Mouse (Mus musculus): ENCODE data around the gene Rassf7. TPM values are rescaled to one million over a fixed set of nuclear protein-coding genes. Genes with fewer than 3 reads are reported as not detected.
A peak's percentile ranks its signal among the peaks of the same experiment; 100 is the strongest.

Rassf7 gene
- total and polyA plus RNA-seq, 2 experiments from 2014 or later, result 23.3 to 24.5 TPM

GRCm38 (mm10) chr7:141263640-141264039, 48.0 kb downstream of the Rassf7 start:
- no peak overlapping the region for H3K27ac ChIP-seq
- no peak for TF ChIP-seq CTCF (IDR thresholded peaks at IDR 0.05; ENCODE audit: low read depth)
- ATAC-seq (no peak), DNase-seq (ENCODE audit: low spot score) (no peak)
- no peaks in the 10 kb centered on the region for H3K9me3 ChIP-seq (ENCODE audit: low read length)
- H3K36me3 ChIP-seq (ENCODE audit: insufficient read depth, low read length), result peaks cover 54% of the 10 kb centered on the region
- no peak overlapping the region for H3K4me2 ChIP-seq (ENCODE audit: low read depth, low read length)
- H3K4me3 ChIP-seq (ENCODE audit: low read length), result no peak overlapping the region
- WGBS, result 91% methylated on average over 13 of the region's 13 CpGs
- H3K4me1 ChIP-seq (ENCODE audit: insufficient read depth, low read length), result no peaks in the 10 kb centered on the region
- H3K9ac ChIP-seq (replicated peaks; ENCODE audit: low read length), result no peak overlapping the region
- H3K27me3 ChIP-seq (ENCODE audit: insufficient read depth, low read length), result no peaks in the 10 kb centered on the region

DNA sequence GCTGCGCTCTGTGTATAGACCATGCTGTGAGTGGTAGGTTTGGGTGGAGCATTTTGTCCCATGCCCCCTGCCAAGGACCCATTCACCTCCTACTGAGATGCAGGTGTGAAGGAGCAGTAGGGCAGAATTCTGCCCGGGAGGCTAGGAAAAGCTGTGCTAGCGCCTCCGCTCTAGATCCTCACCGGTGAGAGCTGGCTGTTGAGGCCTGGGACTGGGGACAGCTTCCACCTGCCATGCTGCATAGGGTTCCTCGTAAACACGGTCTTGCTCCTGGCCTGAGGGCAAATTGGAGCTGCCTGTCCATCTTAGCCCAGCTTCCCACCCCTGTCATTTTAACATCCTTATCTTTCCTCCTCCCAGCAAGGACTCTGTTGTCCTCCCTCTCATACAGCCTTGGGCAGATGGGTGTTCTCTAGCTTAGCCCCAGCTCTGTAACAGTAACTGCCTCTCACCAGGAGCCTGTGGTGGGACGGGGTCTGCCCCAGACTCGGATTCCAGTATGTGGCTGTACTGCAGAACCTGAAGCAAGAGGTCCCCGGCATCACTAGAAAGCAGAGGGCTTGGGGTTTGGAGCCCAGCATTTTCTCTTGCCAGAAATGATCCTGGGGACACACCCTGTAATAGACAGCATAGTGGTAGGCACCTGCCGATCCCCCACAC, 48.5 kb downstream of the Rassf7 start:
- 76% methylated on average over 11 of the region's 11 CpGs for WGBS
- Histone ChIP-seq H3K9ac (replicated peaks; ENCODE audit: low read length) (no peak overlapping the region), H3K4me2 (ENCODE audit: low read depth, low read length) (no peak overlapping the region), H3K27ac (no peak overlapping the region), H3K9me3 (ENCODE audit: low read length) (no peaks in the 10 kb centered on the region), H3K4me1 (ENCODE audit: insufficient read depth, low read length) (no peaks in the 10 kb centered on the region), H3K27me3 (ENCODE audit: insufficient read depth, low read length) (no peaks in the 10 kb centered on the region), H3K36me3 (ENCODE audit: insufficient read depth, low read length) (peaks cover 48% of the 10 kb centered on the region), H3K4me3 (ENCODE audit: low read length) (no peak overlapping the region)
- no peak for ATAC-seq
- DNase-seq (ENCODE audit: low spot score), result no peak
- no peak for TF ChIP-seq CTCF (IDR thresholded peaks at IDR 0.05; ENCODE audit: low read depth)

DNA sequence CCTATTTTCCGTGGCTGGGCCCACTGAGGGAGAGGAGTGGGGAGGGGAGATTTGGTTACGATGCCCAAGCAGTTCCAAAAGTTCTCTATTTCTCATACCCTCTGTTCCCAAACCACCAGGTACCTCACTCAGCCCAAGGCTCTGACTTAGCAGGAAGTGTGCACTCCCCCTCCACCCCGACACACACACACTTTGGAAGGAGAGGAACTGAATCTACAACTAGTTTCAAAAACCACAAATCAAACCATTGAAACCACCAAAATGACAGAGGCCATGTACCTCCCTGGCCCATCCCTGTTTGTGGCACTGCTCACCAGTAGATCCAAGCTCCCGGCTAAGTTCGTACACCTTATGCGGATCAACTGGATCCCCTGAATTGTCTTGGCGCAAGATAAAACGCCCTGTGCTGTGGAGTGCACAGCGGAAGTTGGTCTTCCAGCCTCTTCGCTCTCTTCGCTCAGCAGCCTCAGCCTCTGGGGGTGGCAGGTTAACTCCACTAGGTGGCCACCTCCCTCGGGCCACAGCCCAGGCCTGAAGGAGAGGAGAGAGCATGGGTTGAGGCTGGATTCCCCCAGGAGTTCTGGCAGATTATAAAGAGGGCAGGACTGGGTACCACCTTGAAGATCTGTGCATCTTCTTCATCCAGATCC, 49.2 kb downstream of the Rassf7 start:
- Histone ChIP-seq H3K4me1 (ENCODE audit: insufficient read depth, low read length) (no peaks in the 10 kb centered on the region), H3K4me2 (ENCODE audit: low read depth, low read length) (peak overlapping the region; percentile 61; the same call in 1 of the 2 replicates), H3K4me3 (ENCODE audit: low read length) (no peak overlapping the region), H3K27ac (no peak overlapping the region), H3K36me3 (ENCODE audit: insufficient read depth, low read length) (peaks cover 41% of the 10 kb centered on the region), H3K9ac (replicated peaks; ENCODE audit: low read length) (no peak overlapping the region), H3K27me3 (ENCODE audit: insufficient read depth, low read length) (no peaks in the 10 kb centered on the region), H3K9me3 (ENCODE audit: low read length) (no peaks in the 10 kb centered on the region)
- TF ChIP-seq CTCF (IDR thresholded peaks at IDR 0.05; ENCODE audit: low read depth), result peak; percentile 61
- peak; percentile 52; the same call in 1 of the 2 replicates for ATAC-seq
- peak; percentile 36 for DNase-seq (ENCODE audit: low spot score)
- 40% methylated on average over 12 of the region's 12 CpGs for WGBS

- Histone ChIP-seq H3K4me2 (ENCODE audit: low read depth, low read length) (peak overlapping the region; percentile 61), H3K9me3 (ENCODE audit: low read length) (no peaks in the 10 kb centered on the region), H3K4me1 (ENCODE audit: insufficient read depth, low read length) (no peaks in the 10 kb centered on the region), H3K27me3 (ENCODE audit: insufficient read depth, low read length) (no peaks in the 10 kb centered on the region), H3K9ac (replicated peaks; ENCODE audit: low read length) (no peak overlapping the region), H3K27ac (no peak overlapping the region), H3K36me3 (ENCODE audit: insufficient read depth, low read length) (peaks cover 36% of the 10 kb centered on the region), H3K4me3 (ENCODE audit: low read length) (no peak overlapping the region)
- DNase-seq (ENCODE audit: low spot score) (no peak), ATAC-seq (no peak)
- no peak; the same call in 1 of the 2 replicates for TF ChIP-seq CTCF (IDR thresholded peaks at IDR 0.05; ENCODE audit: low read depth)
- WGBS, result 34% methylated on average over 11 of the region's 11 CpGs
Measured at GRCm38 (mm10) chr7:141265411-141265738, 49.7 kb downstream of the Rassf7 start.

DNA sequence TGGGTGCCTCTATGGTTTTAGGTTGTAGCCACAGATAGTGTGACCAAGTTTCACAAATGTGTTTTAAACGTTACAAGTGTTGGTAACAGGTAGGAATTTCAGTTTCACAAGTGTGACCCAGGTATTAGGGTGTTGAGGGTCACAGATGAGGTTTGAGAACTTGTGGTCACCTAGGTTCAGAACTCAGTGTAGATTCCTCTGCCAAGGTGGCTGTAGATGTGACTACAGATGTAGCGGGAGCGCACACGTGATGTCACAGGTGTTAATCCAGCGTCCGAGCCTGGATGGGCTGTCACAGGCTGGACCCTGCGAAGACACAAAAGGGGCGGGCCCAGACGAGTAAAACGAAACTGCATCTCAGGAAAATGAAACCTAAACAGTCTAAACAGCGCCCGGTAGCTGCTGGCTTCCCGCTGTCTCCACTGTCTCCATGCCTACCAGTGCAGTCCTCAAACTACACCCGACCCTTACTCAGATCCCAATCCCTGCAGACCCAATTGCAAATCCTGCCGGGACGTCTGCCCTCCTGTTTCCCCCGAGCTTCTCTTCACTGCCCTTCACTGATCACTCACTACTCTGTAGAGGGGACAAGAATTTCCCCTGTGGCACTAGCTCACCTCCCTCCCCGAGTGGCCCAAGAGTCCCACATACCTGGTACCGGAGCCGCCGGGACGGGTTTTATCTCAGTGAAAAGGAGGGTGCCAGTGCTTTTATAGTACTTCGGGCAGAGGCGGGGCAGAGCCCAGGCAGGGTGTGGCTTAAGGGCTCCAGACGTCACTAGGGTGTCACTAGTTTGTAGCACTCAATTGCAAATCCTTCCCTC, 50.3 kb downstream of the Rassf7 start, which contains the start of gene Irf7:
Irf7 (minus strand) TSS at position 743 of the 823 bp plus-strand sequence.
- H3K4me3 ChIP-seq (ENCODE audit: low read length), result peak within 1 kb of the TSS; percentile 36
- ATAC-seq (peak; percentile 58; the same call in 1 of the 2 replicates), DNase-seq (ENCODE audit: low spot score) (peak; percentile 40)
- H3K9ac ChIP-seq (replicated peaks; ENCODE audit: low read length), result peak within 1 kb of the TSS; percentile 35
- WGBS, result 13% methylated on average over 25 of the region's 25 CpGs
- H3K36me3 ChIP-seq (ENCODE audit: insufficient read depth, low read length), result peaks cover 31% of the 10 kb centered on the region
- H3K9me3 ChIP-seq (ENCODE audit: low read length), result no peaks in the 10 kb centered on the region
- H3K27ac ChIP-seq, result no peak within 1 kb of the TSS
- no peak for TF ChIP-seq CTCF (IDR thresholded peaks at IDR 0.05; ENCODE audit: low read depth)
- no peaks in the 10 kb centered on the region for H3K27me3 ChIP-seq (ENCODE audit: insufficient read depth, low read length)
- H3K4me2 ChIP-seq (ENCODE audit: low read depth, low read length), result peak within 1 kb of the TSS; percentile 61
- no peaks in the 10 kb centered on the region for H3K4me1 ChIP-seq (ENCODE audit: insufficient read depth, low read length)

MicroRNAs encoded within 50 kb of the gene (microRNA counts, 519-probe panel; counts per million panel counts)
- microRNA mmu-miR-210, result 3,225 counts per million, percentile 53 among the panel's probes with 10 or more counts

Small RNAs within 50 kb of the gene (microRNA-seq; reads per million reads assigned to microRNA genes)
- 491 to 596 reads per million in 2 experiments for gene Mir210

Other genes starting within 250 kb of the Rassf7 start
- gene Ifitm1, start 248.6 kb upstream of the Rassf7 start, total RNA-seq (2014; rRNA removed), result 16.5 and 39.5 TPM in 2 replicates
- 22.4 and 24.0 TPM in 2 replicates for gene Ifitm1, start 248.6 kb upstream of the Rassf7 start, polyA plus RNA-seq (2015; fragmentation: Nextera tagmentation; extraction: Ambion mirVana)
- 29.3 and 41.7 TPM in 2 replicates for gene Ifitm3, start 205.1 kb upstream of the Rassf7 start, total RNA-seq (2014; rRNA removed)
- 92.8 and 93.3 TPM in 2 replicates for gene Ifitm3, start 205.1 kb upstream of the Rassf7 start, polyA plus RNA-seq (2015; fragmentation: Nextera tagmentation; extraction: Ambion mirVana)
- gene Ifitm6, start 197.9 kb upstream of the Rassf7 start, total RNA-seq (2014; rRNA removed), result 0.37 and 0.50 TPM in 2 replicates
- gene Ifitm6, start 197.9 kb upstream of the Rassf7 start, polyA plus RNA-seq (2015; fragmentation: Nextera tagmentation; extraction: Ambion mirVana), result 0.67 and 0.69 TPM in 2 replicates
- gene Gm17387, start 186.7 kb upstream of the Rassf7 start, total RNA-seq (2014; rRNA removed), result not detected in 2 replicates
- not detected in 2 replicates for gene Gm17387, start 186.7 kb upstream of the Rassf7 start, polyA plus RNA-seq (2015; fragmentation: Nextera tagmentation; extraction: Ambion mirVana)
- gene B4galnt4, start 154.8 kb upstream of the Rassf7 start, total RNA-seq (2014; rRNA removed), result 115 and 124 TPM in 2 replicates
- 41.8 and 46.2 TPM in 2 replicates for gene B4galnt4, start 154.8 kb upstream of the Rassf7 start, polyA plus RNA-seq (2015; fragmentation: Nextera tagmentation; extraction: Ambion mirVana)
- gene Pkp3, start 137.6 kb upstream of the Rassf7 start, total RNA-seq (2014; rRNA removed), result 0.58 TPM in 1 of 2 replicates, not detected in the other
- gene Pkp3, start 137.6 kb upstream of the Rassf7 start, polyA plus RNA-seq (2015; fragmentation: Nextera tagmentation; extraction: Ambion mirVana), result 0.29 TPM in 1 of 2 replicates, not detected in the other
- gene Sigirr, start 115.3 kb upstream of the Rassf7 start, total RNA-seq (2014; rRNA removed), result 1.2 and 19.5 TPM in 2 replicates
- gene Sigirr, start 115.3 kb upstream of the Rassf7 start, polyA plus RNA-seq (2015; fragmentation: Nextera tagmentation; extraction: Ambion mirVana), result 2.4 and 2.6 TPM in 2 replicates
- 0.25 and 2.1 TPM in 2 replicates for gene Ano9, start 98.1 kb upstream of the Rassf7 start, total RNA-seq (2014; rRNA removed)
- gene Ano9, start 98.1 kb upstream of the Rassf7 start, polyA plus RNA-seq (2015; fragmentation: Nextera tagmentation; extraction: Ambion mirVana), result 0.45 and 0.66 TPM in 2 replicates
- 13.6 and 25.6 TPM in 2 replicates for gene Ptdss2, start 93.5 kb upstream of the Rassf7 start, total RNA-seq (2014; rRNA removed)
- gene Ptdss2, start 93.5 kb upstream of the Rassf7 start, polyA plus RNA-seq (2015; fragmentation: Nextera tagmentation; extraction: Ambion mirVana), result 96.1 and 96.8 TPM in 2 replicates
- 65.2 and 74.3 TPM in 2 replicates for gene Rnh1, start 43.0 kb upstream of the Rassf7 start, total RNA-seq (2014; rRNA removed)
- 55.3 and 55.7 TPM in 2 replicates for gene Rnh1, start 43.0 kb upstream of the Rassf7 start, polyA plus RNA-seq (2015; fragmentation: Nextera tagmentation; extraction: Ambion mirVana)
- 115 and 120 TPM in 2 replicates for gene Hras, start 21.9 kb upstream of the Rassf7 start, total RNA-seq (2014; rRNA removed)
- 189 and 204 TPM in 2 replicates for gene Hras, start 21.9 kb upstream of the Rassf7 start, polyA plus RNA-seq (2015; fragmentation: Nextera tagmentation; extraction: Ambion mirVana)
- gene Lrrc56, start 21.7 kb upstream of the Rassf7 start, total RNA-seq (2014; rRNA removed), result 9.5 and 19.7 TPM in 2 replicates
- gene Lrrc56, start 21.7 kb upstream of the Rassf7 start, polyA plus RNA-seq (2015; fragmentation: Nextera tagmentation; extraction: Ambion mirVana), result 5.7 and 7.2 TPM in 2 replicates
- gene Lmntd2, start 1.8 kb upstream of the Rassf7 start, total RNA-seq (2014; rRNA removed), result 0.14 TPM in 1 of 2 replicates, not detected in the other
- 0.29 and 0.40 TPM in 2 replicates for gene Lmntd2, start 1.8 kb upstream of the Rassf7 start, polyA plus RNA-seq (2015; fragmentation: Nextera tagmentation; extraction: Ambion mirVana)
- gene Phrf1, start 12.9 kb downstream of the Rassf7 start, total RNA-seq (2014; rRNA removed), result 52.2 and 56.4 TPM in 2 replicates
- gene Phrf1, start 12.9 kb downstream of the Rassf7 start, polyA plus RNA-seq (2015; fragmentation: Nextera tagmentation; extraction: Ambion mirVana), result 35.6 and 38.0 TPM in 2 replicates
- gene Irf7, start 50.6 kb downstream of the Rassf7 start, total RNA-seq (2014; rRNA removed), result 3.9 and 7.0 TPM in 2 replicates
- 3.3 and 5.5 TPM in 2 replicates for gene Irf7, start 50.6 kb downstream of the Rassf7 start, polyA plus RNA-seq (2015; fragmentation: Nextera tagmentation; extraction: Ambion mirVana)
- not detected in 2 replicates for gene Cdhr5, start 60.9 kb downstream of the Rassf7 start, total RNA-seq (2014; rRNA removed)
- 0.23 TPM in 1 of 2 replicates, not detected in the other for gene Cdhr5, start 60.9 kb downstream of the Rassf7 start, polyA plus RNA-seq (2015; fragmentation: Nextera tagmentation; extraction: Ambion mirVana)
- 3.7 TPM in 1 of 2 replicates, not detected in the other for gene Sct, start 63.3 kb downstream of the Rassf7 start, total RNA-seq (2014; rRNA removed)
- gene Sct, start 63.3 kb downstream of the Rassf7 start, polyA plus RNA-seq (2015; fragmentation: Nextera tagmentation; extraction: Ambion mirVana), result 7.6 and 9.9 TPM in 2 replicates
- 0.54 and 0.94 TPM in 2 replicates for gene Drd4, start 76.1 kb downstream of the Rassf7 start, total RNA-seq (2014; rRNA removed)
- 0.73 and 0.79 TPM in 2 replicates for gene Drd4, start 76.1 kb downstream of the Rassf7 start, polyA plus RNA-seq (2015; fragmentation: Nextera tagmentation; extraction: Ambion mirVana)
- gene Deaf1, start 111.8 kb downstream of the Rassf7 start, total RNA-seq (2014; rRNA removed), result 218 and 220 TPM in 2 replicates
- 200 and 237 TPM in 2 replicates for gene Deaf1, start 111.8 kb downstream of the Rassf7 start, polyA plus RNA-seq (2015; fragmentation: Nextera tagmentation; extraction: Ambion mirVana)
- gene Tmem80, start 111.9 kb downstream of the Rassf7 start, total RNA-seq (2014; rRNA removed), result 31.6 and 36.4 TPM in 2 replicates
- 42.0 and 44.9 TPM in 2 replicates for gene Tmem80, start 111.9 kb downstream of the Rassf7 start, polyA plus RNA-seq (2015; fragmentation: Nextera tagmentation; extraction: Ambion mirVana)
- gene Eps8l2, start 123.0 kb downstream of the Rassf7 start, total RNA-seq (2014; rRNA removed), result 1.6 and 3.9 TPM in 2 replicates
- gene Eps8l2, start 123.0 kb downstream of the Rassf7 start, polyA plus RNA-seq (2015; fragmentation: Nextera tagmentation; extraction: Ambion mirVana), result 1.5 and 2.4 TPM in 2 replicates
- gene Taldo1, start 176.3 kb downstream of the Rassf7 start, total RNA-seq (2014; rRNA removed), result 156 and 200 TPM in 2 replicates
- gene Taldo1, start 176.3 kb downstream of the Rassf7 start, polyA plus RNA-seq (2015; fragmentation: Nextera tagmentation; extraction: Ambion mirVana), result 252 and 258 TPM in 2 replicates
- gene Gatd1, start 198.3 kb downstream of the Rassf7 start, total RNA-seq (2014; rRNA removed), result 61.2 and 74.4 TPM in 2 replicates
- 46.9 and 49.4 TPM in 2 replicates for gene Gatd1, start 198.3 kb downstream of the Rassf7 start, polyA plus RNA-seq (2015; fragmentation: Nextera tagmentation; extraction: Ambion mirVana)
- gene Cend1, start 213.6 kb downstream of the Rassf7 start, total RNA-seq (2014; rRNA removed), result 208 and 246 TPM in 2 replicates
- 219 and 255 TPM in 2 replicates for gene Cend1, start 213.6 kb downstream of the Rassf7 start, polyA plus RNA-seq (2015; fragmentation: Nextera tagmentation; extraction: Ambion mirVana)
- gene Slc25a22, start 222.0 kb downstream of the Rassf7 start, total RNA-seq (2014; rRNA removed), result 126 and 138 TPM in 2 replicates
- 79.9 and 87.3 TPM in 2 replicates for gene Slc25a22, start 222.0 kb downstream of the Rassf7 start, polyA plus RNA-seq (2015; fragmentation: Nextera tagmentation; extraction: Ambion mirVana)
- 3.6 and 4.6 TPM in 2 replicates for gene Pidd1, start 228.2 kb downstream of the Rassf7 start, total RNA-seq (2014; rRNA removed)
- gene Pidd1, start 228.2 kb downstream of the Rassf7 start, polyA plus RNA-seq (2015; fragmentation: Nextera tagmentation; extraction: Ambion mirVana), result 2.4 and 2.5 TPM in 2 replicates
- gene Rplp2, start 231.5 kb downstream of the Rassf7 start, total RNA-seq (2014; rRNA removed), result 179 and 249 TPM in 2 replicates
- 839 and 863 TPM in 2 replicates for gene Rplp2, start 231.5 kb downstream of the Rassf7 start, polyA plus RNA-seq (2015; fragmentation: Nextera tagmentation; extraction: Ambion mirVana)
- 8.5 and 10.0 TPM in 2 replicates for gene Pnpla2, start 239.3 kb downstream of the Rassf7 start, total RNA-seq (2014; rRNA removed)
- 20.0 and 22.4 TPM in 2 replicates for gene Pnpla2, start 239.3 kb downstream of the Rassf7 start, polyA plus RNA-seq (2015; fragmentation: Nextera tagmentation; extraction: Ambion mirVana)
- gene Cracr2b, start 245.2 kb downstream of the Rassf7 start, total RNA-seq (2014; rRNA removed), result 2.1 and 5.0 TPM in 2 replicates
- gene Cracr2b, start 245.2 kb downstream of the Rassf7 start, polyA plus RNA-seq (2015; fragmentation: Nextera tagmentation; extraction: Ambion mirVana), result 6.7 and 9.1 TPM in 2 replicates